Mouse (Mus musculus) C2C12 (cell line): ENCODE data around the gene Gnat1.

Source experiments
- CTCF ChIP-seq: IDR thresholded peaks from one replicate; pipeline ENCODE4 v1.5.1; 2011; ENCODE audit not compliant: control insufficient read depth, insufficient read depth, insufficient read length
- FOSL1 ChIP-seq: IDR thresholded peaks from one replicate; pipeline ENCODE4 v1.8.0; 2011; ENCODE audit warnings: mild to moderate bottlenecking, low read length; ENCODE audit not compliant: poor library complexity, insufficient read depth, severe bottlenecking
- MAX ChIP-seq: IDR thresholded peaks from one replicate; pipeline ENCODE4 v1.6.1; 2011; ENCODE audit warnings: mild to moderate bottlenecking, control low read depth
- MYOD1 ChIP-seq: IDR thresholded peaks from one replicate; pipeline ENCODE4 v1.6.1; 2011; ENCODE audit warnings: low read depth; ENCODE audit not compliant: control insufficient read depth, insufficient read length
- USF1 ChIP-seq: IDR thresholded peaks from one replicate; pipeline ENCODE4 v1.6.1; 2011; ENCODE audit warnings: low read depth, mild to moderate bottlenecking, control low read depth, moderate library complexity

GRCm38 (mm10) chr9:107634406-107635278 is 44.9 kb downstream of the Gnat1 start:
- TF ChIP-seq CTCF (no peak), FOSL1 (no peak), USF1 (no peak), MAX (no peak), MYOD1 (no peak)
